Mouse (Mus musculus): ENCODE measurements around the gene Card11.

Card11 gene

DNA sequence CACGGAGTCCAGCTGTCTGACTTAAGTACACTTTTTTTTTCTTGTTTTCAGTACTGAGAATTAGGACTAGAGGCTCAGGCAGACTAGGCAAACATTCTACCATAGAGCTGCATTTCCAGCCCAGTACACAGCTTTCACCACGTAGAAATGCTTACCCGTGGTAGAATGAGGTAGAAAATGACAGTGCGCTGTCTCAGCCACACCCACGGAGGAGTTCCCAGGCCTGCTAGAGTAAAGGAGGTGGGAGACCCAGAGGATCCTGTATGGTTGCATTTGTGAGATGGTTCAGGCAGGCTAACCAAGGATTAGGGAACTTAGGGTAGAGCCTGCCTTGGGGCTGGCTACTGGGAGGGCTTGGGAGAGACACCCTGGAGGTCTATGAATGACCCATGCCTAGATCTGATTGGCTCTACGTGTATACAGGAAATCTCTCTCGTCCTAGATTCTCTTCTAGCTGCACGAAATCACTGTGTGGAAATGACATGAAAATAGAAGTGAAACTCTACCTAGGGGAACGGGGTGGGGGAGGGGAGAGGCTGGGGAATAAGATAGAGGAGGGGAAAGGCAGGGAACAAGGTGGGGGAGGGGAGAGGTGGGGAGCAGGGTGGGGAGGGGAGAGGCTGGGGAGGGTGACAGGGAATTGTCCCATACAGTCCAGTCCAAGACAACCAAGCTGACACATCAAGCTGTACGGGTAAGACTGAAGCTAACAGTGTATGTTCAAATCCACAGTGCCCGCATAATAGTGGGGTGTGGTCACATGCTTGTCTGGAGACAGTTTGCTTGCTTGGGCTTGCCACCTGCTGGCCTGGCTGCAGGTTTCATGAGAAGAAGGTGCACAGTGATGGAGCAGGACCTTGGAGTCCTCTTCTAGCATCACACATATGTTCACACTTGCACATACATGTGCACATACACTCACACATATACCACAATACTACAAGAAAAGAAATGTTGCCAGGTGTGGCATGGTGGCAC is 8.0 kb downstream of the Card11 start:
- DNase-seq (ENCODE audit: extremely low spot score, low read depth, low spot score) = no peak

DNA sequence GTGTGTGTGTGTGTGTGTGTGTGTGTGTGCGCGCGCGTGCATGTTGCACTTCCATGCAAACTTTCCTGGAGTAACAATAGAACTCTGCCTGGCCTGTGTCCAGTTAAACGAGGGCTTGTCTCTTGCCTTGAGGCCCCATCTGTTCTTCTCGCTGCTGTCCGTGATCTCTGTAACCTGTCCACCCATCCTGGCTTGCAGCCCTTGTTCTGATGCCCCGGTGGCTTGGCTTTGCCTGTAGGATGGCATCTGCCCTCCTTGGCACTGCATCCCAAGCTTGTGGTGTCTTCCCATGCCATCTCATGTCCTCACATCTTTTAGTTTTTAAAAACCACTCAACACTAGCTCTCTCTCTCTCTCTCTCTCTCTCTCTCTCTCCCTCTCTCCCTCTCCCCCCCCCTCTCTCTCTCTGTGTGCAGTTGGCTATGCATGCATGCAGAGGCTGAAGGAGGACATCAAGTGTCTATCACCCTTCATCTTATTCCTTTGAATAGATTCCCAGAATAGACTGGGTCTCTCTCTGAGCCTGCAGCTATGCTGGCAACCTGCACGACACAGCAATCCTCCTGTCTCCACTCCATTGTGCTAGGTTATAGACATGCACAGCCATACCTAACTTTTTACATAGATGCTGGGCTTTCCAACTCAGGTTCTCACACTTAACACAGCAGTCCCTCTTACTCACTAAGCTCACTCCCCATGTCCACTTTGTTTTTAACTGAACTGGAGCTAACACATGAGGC is 14.9 kb downstream of the Card11 start:
- no peak for DNase-seq (ENCODE audit: extremely low spot score, low read depth, low spot score)

DNA sequence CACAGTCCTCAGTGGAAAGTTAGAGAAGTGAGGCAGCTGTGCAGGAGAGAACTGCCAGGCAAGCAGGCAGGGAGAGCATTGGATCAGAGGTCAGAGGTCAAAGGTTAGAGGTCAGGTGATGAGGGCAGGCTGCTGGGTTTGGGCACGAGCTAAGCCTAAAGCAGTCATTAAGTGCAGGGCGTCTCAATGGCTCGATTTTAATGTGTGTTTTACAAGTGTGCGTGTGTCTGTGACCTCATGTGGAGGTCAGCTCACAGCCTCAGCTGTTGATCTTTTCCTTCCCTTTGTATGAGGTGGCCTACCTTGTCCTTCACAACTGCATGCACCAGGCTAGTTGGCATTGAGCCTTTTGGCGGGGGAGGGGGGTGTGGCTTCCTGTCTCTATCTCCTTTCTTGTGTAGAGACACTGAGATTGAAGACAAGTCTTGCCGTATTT is 19.0 kb downstream of the Card11 start:
- DNase-seq (ENCODE audit: extremely low spot score, low read depth, low spot score) = peak; percentile 26

DNA sequence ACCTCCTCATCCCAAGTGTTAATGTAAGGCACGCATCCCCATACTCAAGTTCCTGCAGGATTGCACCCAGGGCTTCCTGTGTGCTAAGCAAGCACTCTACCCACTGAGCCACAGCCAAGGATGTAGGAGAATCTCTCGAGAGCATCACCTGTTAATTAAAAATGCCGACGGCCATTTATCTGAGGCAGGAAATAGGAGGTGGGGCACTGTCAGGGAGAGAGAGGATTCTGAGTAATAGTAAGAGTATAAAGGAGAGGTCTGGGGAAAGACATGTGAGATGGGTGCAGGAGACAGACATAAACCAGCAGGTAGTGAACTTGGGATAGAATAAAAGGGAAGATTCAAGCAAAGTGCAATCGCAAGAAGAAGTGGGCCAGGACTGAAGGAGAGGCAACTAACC is 19.6 kb downstream of the Card11 start:
- DNase-seq (ENCODE audit: extremely low spot score, low read depth, low spot score) = no peak

DNA sequence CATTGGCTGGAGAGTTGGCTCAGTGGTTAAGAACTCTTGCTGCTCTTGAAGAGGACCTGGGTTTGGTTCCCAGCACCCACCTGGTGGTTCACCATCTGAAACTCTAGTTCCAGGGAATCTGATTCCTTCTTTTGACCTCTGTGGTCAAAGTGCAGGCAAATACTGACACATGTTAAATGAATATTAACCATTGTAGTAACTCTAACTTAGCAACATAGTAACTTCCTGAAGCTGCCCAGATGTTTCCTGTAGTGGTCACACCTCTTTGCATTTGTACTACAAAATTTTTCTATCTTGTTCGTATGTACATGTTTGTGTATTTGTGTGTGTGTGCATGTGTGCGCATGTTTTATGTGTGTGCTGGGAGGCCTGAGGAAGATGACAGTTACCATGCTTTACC is 20.3 kb downstream of the Card11 start:
- DNase-seq (ENCODE audit: extremely low spot score, low read depth, low spot score) = no peak

DNA sequence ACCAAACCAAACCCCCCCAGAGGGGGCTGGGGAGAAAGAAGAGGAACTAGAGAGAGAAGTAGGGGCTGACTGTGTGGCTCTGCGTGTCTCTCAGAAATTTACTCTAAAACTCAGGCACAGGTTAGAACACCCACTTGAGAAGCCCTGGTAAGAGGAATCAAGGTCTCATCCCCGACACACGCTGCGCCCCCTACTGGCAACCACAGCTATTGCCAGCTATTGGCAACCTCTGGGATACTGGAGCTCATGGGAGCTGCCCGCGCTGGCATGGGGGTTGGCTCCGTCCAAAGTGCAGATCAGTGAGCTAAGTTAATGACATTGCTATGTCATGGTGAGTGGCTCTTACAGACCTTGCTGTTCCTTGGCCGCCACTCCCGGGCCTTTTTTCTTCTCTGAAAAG is 37.4 kb downstream of the Card11 start:
- DNase-seq (ENCODE audit: extremely low spot score, low read depth, low spot score) = no peak

DNA sequence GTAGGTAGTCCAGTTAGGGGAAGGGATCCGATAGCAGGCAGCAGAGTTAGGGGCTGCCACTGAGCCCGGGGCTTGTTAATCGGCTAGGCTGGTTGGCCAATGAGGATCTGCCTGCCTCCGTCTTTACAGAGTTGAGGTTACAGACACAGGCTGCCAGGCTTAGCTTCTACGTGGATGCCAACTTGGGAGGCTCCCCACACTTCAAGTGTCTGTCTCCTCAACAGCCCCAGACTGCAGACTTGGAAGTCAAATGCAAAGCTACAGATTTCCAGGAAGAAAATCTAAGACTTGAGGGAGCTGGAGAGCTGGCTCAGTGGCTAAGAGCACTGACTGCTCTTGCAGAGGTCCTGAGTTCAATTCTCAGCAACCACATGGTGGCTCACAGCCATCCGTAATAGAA is 39.6 kb downstream of the Card11 start:
- DNase-seq (ENCODE audit: extremely low spot score, low read depth, low spot score) = no peak

DNA sequence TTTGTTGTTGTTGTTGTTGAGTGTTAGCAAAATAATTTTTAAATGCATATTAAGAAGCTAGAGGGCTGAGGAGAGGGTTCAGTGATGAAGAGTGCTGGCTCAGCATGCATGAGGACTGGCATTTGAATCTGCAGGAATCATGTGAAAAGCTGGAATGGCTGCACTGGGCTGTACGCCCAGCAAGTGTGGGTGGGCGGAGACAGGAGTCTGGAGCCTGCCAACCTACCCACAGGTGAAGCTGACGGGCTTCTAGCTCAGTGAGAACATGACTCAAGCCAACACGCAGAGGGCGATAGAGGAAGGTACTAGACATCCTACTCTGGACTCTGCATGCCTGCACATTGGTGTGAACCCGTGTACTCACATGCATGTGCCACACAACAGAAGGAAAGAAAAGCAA is 41.2 kb downstream of the Card11 start:
- DNase-seq (ENCODE audit: extremely low spot score, low read depth, low spot score) = no peak

DNA sequence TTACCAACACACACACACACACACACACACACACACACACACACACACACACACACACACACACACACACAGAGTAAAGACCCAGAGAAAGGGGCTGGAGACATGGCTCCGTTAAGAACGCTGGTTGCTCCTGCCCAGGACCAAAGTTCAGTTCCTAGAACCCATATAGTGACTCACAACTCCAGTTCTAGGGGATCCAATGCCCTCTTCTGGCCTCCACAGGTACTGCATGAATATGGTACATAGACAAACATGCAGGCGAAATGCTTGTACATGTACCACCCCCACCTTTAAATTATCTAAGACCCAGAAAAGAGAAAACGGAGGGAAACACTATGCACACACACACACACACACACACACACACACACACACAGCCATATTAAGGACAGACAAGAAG is 43.3 kb downstream of the Card11 start:
- no peak for DNase-seq (ENCODE audit: extremely low spot score, low read depth, low spot score)

DNA sequence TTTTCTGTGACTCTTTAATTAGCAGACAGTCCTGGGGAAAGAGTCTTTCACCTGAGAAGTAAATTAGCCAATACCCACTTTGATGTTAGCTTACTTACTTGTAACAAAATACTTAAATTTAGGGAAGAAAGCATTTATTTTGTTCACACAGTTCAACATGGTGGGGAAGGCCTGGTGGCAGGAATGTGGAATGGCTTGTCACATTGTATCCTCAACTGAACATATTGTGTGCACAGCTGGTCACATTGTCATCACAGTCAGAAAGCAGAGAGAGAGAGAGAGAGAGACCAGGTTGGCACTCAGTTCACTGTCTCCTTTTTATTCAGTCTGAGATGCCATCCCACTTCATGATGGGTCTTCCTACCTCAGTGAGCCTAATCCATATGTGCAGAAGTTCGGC is 44.7 kb downstream of the Card11 start:
- DNase-seq (ENCODE audit: extremely low spot score, low read depth, low spot score) = no peak

DNA sequence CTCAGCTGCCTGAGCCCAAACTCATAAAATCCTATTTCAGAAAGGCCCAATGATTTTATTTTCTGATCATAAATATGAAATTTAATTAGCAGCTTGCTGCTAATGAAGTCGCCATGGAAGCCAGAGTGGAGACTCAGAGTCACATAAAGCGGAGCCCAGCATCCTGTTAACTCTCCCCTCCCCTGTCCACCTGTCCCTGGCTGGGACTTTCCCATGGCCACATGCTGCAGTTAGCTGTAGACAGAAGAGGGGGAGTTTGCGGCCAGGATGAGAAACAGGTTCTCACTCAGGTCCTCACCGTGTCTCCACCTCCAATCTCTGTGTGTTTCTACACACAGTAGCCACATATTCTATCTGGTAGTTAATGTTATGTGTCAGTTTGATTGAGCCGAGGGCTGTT is 48.6 kb downstream of the Card11 start:
- no peak for DNase-seq (ENCODE audit: extremely low spot score, low read depth, low spot score)

DNA sequence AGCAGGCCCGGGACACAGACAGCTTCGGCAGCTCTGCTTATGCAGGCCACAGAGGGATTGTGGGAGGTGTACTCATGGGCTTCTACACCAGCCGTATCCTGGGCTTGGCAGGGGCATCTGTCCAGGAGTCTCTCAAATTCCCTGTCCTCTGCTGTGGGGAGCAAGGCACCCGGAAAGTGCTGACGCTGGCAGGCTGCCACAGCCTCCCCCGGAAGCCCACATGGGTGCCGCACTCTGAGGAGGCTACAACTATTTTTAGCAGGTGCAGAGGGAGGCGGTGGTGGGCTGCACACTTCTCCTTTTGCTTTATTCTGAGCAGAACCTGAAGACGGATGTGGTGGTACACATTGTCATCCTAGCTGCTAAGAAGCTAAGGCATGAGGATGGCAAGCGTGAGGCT is 52.4 kb downstream of the Card11 start:
- no peak for DNase-seq (ENCODE audit: extremely low spot score, low read depth, low spot score)

DNA sequence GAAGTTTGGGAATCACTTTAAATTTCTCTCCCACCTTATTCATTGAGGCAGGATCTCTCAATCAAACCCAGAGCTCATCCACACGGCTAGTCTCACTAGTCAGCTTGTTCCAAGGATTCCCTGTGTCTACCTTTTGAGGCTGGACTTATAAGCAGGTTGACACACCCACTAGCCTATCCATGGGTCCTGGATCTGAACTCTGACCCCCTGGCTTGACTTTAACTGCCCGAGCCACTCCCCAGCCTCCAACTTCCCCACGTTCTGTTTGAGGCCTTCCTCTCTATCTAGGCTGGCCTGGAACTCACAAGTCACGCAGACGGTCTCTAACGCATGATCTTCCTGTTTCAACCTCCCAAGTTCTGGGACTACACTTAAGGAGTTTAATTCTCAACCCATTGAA is 54.3 kb downstream of the Card11 start:
- no peak for DNase-seq (ENCODE audit: extremely low spot score, low read depth, low spot score)

DNA sequence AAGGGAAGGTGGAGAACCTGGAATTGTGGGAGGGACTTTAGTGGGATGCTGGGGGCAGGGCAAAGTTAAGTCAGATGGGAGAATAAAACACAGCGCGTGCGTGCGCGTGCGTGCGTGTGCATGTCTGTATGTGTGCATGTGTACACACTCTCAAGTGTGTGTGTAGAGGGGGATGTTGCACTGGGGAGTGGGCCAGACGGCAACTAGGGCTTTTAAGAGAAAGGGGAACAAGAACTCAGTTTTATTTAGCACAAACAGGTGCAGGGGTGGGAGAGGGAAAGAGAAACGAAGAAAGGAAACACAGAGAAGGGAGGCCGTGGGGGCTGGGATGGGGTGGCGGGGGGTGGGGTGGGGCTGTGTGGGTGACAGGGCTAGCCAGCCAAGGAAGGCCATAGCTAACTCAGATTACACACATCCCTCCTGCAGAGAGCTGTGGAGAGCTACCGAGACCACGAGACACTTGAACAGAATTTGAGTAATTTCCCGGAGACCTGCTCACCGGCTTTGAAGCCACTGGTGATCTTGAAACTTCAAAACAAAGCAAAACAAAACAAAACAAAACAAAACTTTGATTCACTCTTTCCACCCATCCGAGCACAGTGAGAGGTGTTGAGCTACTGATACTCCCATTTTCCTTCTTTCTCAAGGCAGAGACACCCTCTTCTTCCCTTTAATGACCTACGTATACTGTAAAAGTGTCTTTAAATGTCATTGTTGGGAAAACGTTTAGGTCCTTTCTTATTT is 55.8 kb downstream of the Card11 start:
- no peak for DNase-seq (ENCODE audit: extremely low spot score, low read depth, low spot score)

DNA sequence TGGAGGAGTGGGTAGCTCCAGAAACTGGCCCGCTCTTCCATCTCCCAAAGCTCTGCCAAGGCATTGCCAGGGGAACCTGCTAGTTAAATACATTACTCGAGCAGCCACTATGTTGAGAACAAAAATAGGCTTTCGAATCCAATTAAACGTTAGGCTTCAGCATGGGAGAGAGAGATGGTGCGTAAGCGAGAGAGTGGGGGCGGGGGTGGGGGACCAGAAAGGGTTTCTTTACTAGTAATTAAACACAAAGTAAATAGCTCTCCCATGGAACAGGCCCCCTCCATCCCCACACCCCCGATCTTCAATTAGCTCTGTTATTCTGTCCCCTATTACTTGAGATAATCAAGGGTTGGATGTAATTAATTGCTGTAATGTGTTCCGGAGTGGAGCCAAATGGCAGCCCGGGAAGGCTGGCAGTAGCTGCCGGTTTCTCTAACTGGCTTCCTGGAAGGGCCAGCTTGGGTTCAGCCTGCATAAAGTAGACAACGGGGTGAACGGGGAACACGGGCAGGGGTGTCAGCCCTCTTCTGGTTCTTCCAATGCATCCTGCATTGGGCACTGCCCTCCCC is 59.4 kb downstream of the Card11 start:
- no peak for DNase-seq (ENCODE audit: extremely low spot score, low read depth, low spot score)

DNA sequence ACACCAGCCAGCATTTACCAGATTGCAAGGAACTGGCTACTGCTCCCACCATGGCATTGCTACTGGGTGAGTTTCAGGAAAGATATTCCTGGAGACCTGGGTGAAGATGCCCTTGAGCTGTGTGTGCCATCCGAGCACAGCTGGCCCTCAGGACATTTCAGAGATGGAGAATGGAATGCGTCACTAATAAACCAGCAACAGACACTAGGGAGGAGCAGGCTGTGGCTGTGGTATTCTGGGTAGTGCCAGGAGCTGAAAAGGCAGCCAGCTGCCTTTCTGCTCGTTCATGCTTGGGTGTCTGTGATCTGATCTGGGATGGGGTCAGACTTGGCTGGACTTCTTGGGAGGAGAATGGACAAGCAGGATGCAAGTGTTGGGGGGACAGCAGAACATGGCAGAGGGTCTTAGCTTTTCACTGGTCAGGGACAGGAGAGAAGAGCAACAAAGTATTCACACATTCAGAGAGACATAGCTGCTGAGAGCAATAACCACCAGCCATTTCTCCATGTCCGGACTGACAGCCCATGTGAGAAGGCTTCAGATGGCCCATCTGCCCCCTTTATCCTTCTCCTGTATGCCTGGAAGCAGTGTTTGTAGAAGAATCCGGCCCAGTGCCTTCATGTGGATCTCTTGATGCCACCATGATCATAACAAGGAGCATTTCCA is 60.0 kb downstream of the Card11 start:
- no peak for DNase-seq (ENCODE audit: extremely low spot score, low read depth, low spot score)

DNA sequence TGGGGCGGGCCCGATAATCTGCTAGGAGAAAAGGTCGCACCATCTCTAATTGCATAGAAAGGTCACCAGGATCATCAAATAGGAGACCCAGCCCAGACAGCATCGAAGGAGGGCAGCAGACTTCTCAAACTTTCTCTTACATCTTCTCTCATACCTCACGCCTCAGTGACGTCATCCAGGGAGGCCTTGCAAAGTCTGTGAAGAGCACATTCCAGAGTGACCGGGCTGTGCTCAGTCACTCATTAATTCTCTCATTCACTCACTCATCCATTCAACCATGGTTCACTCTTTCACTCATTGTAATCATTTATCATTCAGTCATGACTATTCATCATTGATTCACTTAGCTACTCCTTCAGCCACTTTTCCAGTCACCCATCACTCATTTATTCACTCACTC is 63.6 kb downstream of the Card11 start:
- no peak for DNase-seq (ENCODE audit: extremely low spot score, low read depth, low spot score)

DNA sequence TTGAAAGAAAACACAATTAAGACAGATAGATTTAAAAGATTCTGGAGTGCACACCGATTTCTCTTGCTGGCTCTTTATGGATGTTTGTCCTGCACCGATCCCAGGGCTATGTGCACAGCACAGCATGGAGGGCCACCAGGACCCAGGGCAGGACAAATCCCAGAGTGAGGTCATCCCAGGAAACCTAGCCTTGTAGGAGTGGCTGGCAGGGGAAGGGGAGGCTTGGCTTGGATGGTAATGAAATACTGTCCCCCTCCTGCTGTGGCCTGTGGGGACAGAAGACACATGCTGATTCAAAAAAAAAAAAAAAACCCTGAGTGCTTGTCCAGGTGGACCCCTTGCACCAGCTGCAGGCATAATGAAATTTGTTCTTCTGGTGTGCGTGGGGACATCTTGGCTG is 64.5 kb downstream of the Card11 start:
- no peak for DNase-seq (ENCODE audit: extremely low spot score, low read depth, low spot score)

DNA sequence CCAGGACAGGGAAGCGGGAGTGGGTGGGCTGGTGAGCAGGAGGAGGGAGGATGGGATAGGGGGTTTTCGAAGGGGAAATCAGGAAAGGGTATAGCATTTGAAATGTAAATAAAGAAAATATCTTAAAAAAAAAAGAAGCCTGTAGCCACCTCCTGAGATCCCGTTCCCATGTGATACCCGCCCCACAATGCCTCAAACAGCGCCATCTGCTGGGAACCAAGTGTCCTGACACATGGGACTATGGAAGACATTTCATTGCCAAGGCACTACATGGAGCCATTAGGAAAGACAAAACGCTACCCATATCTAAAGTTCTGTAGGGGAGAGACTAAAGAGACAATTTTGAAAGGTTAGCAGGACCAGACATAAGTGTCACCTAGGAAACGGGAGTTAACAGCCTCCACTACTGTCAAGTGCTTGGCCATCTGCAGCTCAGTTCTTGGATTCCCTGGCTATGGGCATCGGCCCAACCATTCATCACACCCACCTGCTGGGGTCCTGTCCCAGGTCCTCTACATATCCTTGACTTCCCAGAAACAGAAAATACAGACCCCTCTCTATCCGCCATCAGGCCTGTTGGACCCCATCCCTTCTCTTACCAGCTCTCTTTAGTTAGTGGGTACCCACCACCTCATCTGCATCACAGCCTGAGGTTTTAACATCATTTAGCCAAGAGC is 65.6 kb downstream of the Card11 start:
- no peak for DNase-seq (ENCODE audit: extremely low spot score, low read depth, low spot score)
